Mouse (Mus musculus) left cerebral cortex, adult 2 months (tissue): ENCODE results near the gene Pgam2. TPM values are rescaled to one million over a fixed set of nuclear protein-coding genes. Genes with fewer than 3 reads are reported as not detected.
"Not testable (repeated sequence)": the region's sequence is repeated elsewhere in the genome, so short reads cannot be mapped to it uniquely, and the experiment has no call there.

Experiments
- DNase-seq, 2 experiments: peaks; one replicate each; pipeline ENCODE4 v3.0.0; 2021 to 2022; ENCODE audit warnings: low spot score in 2 of 2, mixed read lengths in 1 of 2; ENCODE audit errors: extremely low spot score in 1 of 2
- H3K27ac ChIP-seq: fragments of 200-600 bp; 2 replicates; pipeline ENCODE4 v1.8.1; 2022
- H3K4me3 ChIP-seq: fragments of 200-600 bp; 2 replicates; pipeline ENCODE4 v1.8.1; 2022
- CTCF ChIP-seq: fragments of 200-600 bp; IDR thresholded peaks from 2 replicates; pipeline ENCODE4 v1.8.1; 2022; ENCODE audit warnings: antibody characterized with exemption, mild to moderate bottlenecking, moderate library complexity
- intact Hi-C: fragments of 180-260 bp; cut with DNase I; formaldehyde crosslinking; loops from one replicate; pipeline ENCODE4 v1.15.1; 2025
- total RNA-seq, 2 experiments: library from RNA; stranded (reverse); gene quantifications; 2 replicates each; pipeline ENCODE4 v1.2.3; 2021

Pgam2 gene
- total RNA-seq, 2 experiments from 2014 or later = 5.4 to 9.5 TPM

DNA sequence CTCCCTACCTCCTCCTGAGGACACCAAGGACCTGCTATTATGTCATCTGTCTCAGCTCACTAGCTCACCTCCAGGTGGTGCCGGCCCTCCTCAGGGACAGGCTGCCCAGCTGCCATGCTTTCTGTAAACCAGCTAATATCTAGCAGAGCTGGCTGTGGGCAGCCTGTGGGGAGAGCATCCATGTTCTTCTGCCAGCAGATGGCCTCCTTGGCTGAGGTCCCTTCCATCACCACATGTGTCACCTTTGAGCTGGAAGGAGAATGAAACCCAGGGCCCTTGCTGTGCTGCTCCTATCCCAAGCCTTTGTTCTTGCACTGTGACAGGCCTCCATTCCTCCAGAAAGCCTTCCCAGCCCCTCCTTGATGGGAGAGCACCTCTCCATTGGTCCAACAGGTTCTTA, 32.6 kb upstream of the Pgam2 start:
- H3K4me3 ChIP-seq = no peak overlapping the region
- H3K27ac ChIP-seq = no peak overlapping the region
- TF ChIP-seq CTCF = peak; percentile 29
- DNase-seq = no peak
- intact Hi-C loops = loop anchor here (2.0 kb wide), 2 partner anchors 43 to 47 kb away; partner anchors contain the start of genes Dbnl and Pold2

DNA sequence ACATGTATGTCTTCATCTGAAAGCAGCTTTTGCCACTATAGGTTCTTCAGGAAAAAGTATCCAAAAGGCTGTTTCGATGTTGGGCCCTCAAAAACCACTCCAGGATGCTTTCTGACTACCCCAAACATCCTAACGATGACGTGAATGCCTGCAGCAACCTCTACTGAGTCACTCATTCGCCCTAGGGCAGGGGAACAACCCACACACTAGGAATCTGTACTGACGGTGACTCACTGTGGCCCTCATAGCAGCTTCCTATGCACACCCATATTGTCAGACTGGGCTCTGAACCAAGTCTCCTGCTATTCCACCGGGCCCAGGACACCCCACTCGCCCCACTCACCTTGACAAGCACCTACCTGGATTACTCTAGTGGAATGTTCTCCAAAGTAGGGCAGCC, 31.5 kb upstream of the Pgam2 start:
- H3K4me3 ChIP-seq = no peak overlapping the region
- TF ChIP-seq CTCF = no peak
- no peak for DNase-seq
- intact Hi-C loops = no loop called here
- H3K27ac ChIP-seq = no peak overlapping the region

DNA sequence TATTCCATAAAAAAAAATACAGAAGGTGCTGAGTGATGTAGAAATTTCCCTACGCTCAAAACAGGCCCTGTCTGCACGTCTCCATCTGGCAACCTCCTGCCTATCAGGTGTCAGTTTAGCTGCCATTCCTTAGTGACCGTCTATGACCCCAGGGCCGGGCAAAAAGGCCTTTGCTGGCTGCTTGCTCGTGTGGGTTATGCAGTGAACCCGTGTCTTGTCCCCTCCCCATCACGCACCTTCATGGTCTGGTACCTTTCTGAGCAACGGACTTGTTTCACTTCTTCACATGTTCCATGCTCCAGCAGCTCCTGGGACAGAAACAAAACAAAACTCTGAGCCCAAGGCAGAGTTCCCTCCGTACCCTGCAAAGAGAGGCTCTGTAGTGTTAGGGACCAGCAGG, 31.0 kb upstream of the Pgam2 start:
- Histone ChIP-seq H3K4me3 (no peak overlapping the region), H3K27ac (no peak overlapping the region)
- no peak for DNase-seq
- intact Hi-C loops = no loop called here
- TF ChIP-seq CTCF = no peak

DNA sequence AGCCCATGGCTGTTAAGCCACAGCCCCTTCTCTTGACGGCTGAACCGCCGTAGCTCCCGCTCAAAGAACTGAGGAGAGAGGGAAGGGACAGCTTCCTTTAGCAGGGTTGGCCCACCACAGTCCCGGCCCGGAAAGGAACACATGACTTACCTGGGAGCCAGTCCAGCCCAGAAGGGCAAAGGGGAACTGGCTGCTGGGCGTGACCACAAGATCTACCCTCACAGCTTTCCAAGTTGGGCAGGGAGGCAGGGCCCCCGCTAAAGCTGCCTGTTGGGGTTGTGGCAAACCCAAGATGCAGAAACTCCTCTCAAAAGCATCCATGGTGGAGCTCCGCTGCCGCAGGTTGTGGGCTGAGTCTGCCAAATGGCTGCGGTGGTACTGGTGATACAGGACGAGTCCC, 25.8 kb upstream of the Pgam2 start:
- Histone ChIP-seq H3K27ac (no peak overlapping the region), H3K4me3 (no peak overlapping the region)
- no peak for TF ChIP-seq CTCF
- intact Hi-C loops = loop anchor here (10.0 kb wide), 1 partner anchor 405 kb away; the partner anchor contains the start of gene Npc1l1
- DNase-seq = no peak

DNA sequence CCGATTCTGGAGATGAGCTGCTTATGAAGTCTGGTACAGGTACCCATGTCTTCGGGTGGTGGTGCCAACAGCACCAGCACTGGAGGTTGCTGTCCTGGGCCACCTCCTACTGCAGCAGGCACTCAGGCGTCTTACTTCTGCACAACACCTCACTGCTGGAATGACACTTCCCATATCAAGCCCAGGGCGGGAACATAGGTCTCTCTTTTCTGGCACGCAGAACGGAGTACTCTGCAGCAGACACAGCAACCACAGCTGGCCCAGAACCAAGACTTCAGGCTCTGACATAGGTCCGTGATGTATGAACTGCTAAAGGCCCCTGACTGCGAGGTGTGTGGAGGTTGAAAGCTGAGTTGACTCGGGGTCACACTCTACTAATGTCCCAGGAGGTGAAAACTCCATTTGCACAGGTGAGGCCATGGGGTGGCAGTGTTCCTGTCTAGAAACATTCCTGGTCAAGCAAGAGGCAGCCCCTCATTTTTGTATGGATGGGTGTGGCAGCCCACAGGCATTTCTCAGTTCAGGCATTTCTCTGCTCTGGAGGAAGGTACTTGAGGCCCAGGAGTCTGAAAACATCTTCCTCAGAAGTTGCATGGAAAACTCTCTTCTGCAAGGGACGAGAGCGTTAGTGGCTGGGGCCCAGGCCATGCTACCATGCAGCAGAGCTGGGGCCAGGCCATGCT, 25.1 kb upstream of the Pgam2 start:
- H3K4me3 ChIP-seq = no peak overlapping the region
- TF ChIP-seq CTCF = no peak
- H3K27ac ChIP-seq = no peak overlapping the region
- DNase-seq = no peak
- intact Hi-C loops = loop anchor here (10.0 kb wide), 1 partner anchor 406 kb away; the partner anchor contains the start of gene Npc1l1

DNA sequence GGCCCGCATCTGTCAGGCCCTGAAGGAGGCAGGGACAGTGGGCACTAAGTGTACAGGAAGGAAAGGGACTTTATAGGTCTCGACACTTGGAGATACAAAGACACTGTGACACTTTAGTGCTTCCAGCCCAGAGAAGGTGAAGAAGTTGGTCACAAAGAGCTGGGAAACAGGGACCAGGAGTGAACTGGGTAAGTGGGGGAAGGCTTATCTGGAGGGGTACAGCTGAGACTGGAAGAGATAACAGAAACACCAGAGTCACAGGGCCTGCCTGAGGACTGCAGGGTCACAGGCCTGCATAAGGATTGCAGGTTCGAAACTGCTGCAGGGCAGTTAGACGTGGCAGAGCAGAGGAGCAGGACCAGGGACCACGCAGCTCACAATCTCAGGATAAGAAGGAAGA, 24.4 kb upstream of the Pgam2 start:
- no peak overlapping the region for H3K27ac ChIP-seq
- no peak for DNase-seq
- no peak overlapping the region for H3K4me3 ChIP-seq
- intact Hi-C loops = loop anchor here (10.0 kb wide), 1 partner anchor 407 kb away; the partner anchor contains the start of gene Npc1l1
- no peak for TF ChIP-seq CTCF

DNA sequence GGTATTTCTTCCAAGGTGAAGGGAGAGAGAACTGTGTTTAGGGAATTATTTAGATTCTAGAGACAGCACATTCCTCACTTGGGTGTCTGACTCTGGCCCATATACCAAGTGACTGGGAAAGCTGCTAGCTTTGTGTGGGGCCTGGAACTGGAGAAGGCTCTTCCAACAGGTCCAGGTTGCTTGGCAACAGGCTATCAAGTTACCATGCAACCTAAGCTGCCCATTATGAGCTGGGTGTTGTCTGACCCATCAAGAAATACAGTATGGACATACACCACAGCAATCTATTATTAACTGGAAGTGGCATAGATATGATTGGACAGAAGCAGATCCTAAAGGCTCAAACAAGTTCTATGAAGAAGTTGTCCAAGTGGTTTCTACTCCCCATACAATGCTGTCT, 21.9 kb upstream of the Pgam2 start:
- TF ChIP-seq CTCF = no peak
- DNase-seq = no peak
- H3K27ac ChIP-seq = no peak overlapping the region
- intact Hi-C loops = loop anchor here (10.0 kb wide), 1 partner anchor 409 kb away; the partner anchor contains the start of gene Npc1l1
- no peak overlapping the region for H3K4me3 ChIP-seq

DNA sequence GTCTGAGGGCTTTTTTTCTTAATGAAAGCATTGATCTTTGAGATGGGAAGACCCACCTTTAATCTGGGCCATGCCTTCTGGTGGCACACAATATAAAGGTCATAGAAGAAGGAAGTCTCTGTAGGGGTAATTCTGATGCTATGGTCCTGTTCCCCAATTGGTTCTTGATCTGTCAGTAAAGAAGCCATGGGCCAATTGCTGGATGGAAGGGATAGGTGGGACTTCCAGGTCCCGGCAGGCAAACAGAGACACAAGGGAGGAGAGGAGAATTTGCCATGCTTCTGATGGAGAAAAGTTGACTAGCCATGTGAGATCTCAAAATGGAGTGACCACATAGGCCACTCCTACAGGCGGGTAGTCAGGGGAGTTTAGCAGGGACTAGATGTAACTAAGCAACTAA, 15.7 kb upstream of the Pgam2 start:
- H3K27ac ChIP-seq = no peak overlapping the region
- H3K4me3 ChIP-seq = no peak overlapping the region
- DNase-seq = no peak
- intact Hi-C loops = no loop called here
- no peak for TF ChIP-seq CTCF

DNA sequence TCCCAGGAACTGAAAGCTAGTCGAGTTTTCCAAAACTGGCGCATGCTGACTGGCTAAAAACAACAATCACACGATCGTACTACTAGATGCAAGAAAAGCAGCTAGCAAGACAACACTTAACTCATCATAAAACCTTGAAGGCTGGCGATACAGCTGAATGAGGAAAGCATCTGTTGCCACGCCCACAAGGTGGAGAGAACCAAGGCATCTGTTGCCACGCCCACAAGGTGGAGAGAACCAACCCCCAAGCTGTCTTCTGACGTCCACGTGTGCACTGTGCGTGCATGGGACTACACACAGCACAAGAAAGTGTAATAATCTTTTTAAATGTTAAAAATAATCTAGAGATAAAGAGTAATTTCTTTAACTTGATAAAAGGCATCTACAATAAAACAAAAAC, 9.8 kb upstream of the Pgam2 start:
- no peak for TF ChIP-seq CTCF
- H3K4me3 ChIP-seq = no peak overlapping the region
- H3K27ac ChIP-seq = no peak overlapping the region
- intact Hi-C loops = no loop called here
- no peak for DNase-seq

DNA sequence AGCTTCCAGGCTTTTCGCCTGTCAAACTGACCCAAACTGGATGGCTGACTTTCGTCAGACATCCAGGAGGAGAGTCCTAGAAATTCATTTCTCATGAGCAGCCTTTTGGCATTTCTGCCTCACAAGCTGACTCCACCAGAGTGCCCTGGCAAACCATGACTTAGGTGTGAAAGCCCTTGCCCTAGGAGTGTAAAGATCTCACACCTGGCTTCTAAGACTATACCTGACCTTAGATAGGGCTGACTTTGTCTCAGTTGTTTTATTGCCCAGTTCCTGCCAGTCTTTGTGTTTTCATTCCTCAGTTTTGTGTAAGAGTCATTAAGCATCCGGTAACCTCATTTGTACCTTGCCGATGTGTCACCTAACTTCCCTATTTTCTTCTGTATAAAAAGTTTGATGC, 6.0 kb upstream of the Pgam2 start:
- H3K4me3 ChIP-seq, intact Hi-C loops, DNase-seq, H3K27ac ChIP-seq: not testable (repeated sequence)

DNA sequence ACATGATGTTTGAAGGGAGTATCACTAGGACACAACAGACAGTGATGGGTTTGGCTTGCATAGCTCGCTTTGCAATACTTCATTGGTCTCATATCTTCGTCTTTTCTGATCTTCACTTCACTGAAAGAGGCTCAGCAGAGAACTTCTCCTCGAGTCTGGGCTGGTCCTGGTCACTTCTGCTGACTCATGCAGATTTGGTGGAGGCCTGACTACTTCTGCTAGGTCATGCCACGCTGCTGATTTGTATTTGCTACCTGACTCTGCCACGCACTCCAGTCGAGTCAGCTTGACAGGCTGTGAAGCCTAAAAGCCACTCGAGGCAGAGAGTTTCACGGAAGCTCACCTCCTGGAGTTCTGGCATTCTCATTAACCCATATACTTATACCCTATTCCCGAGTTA, 4.4 kb upstream of the Pgam2 start:
- TF ChIP-seq CTCF = no peak
- H3K4me3 ChIP-seq = no peak overlapping the region
- intact Hi-C loops = no loop called here
- H3K27ac ChIP-seq = no peak overlapping the region
- DNase-seq = no peak

DNA sequence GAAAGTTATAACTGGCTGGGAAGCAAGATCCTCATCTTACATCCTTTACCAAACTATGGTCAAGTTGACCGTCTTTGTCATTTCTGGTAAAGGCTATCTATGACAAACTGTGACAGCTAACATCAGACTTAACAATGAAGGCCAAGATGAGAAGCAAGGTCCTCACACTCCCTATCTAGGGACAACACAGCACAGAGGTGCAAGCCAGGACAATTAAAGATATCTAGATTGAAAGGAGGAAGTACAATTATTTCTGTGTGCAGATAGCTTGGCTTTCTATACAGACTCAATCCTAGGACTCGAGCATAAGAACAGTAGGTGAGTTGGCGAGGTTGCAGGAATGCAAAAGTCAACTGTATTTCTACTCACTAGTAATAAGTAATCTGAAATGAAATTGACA, 2.2 kb upstream of the Pgam2 start:
- no peak for TF ChIP-seq CTCF
- no peak overlapping the region for H3K4me3 ChIP-seq
- intact Hi-C loops = no loop called here
- H3K27ac ChIP-seq = no peak overlapping the region
- no peak for DNase-seq

DNA sequence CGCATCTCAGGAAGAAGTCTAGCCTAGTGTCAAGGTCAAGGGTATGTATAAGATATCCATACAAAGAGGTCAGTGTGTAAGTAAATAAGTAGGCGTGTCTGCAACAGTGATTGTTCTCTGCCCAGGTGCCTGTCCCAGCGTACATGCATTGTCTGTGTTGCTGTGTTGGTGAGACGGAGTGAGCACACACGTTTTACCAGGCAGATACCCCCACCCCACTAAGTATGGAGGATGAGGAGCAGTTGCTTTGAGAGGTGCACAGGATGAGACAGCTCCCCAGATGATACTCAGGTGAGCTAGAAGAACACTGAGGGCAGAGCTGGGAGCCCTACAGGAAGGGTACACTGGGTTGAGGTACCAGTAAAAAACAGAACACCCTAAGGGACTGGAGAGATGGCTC, 641 bp upstream of the Pgam2 start:
- no peak for DNase-seq
- Histone ChIP-seq H3K4me3 (no peak overlapping the region), H3K27ac (no peak overlapping the region)
- intact Hi-C loops = no loop called here
- TF ChIP-seq CTCF = no peak
